Mouse (Mus musculus) thymus, adult 2 months (tissue): ENCODE measurements around the gene Ptafr. TPM values are rescaled to one million over a fixed set of nuclear protein-coding genes. Genes with fewer than 3 reads are reported as not detected.
A peak's percentile ranks its signal among the peaks of the same experiment; 100 is the strongest.

Source experiments
- DNase-seq: peaks from one replicate; pipeline ENCODE4 v3.0.0; 2021
- H3K27ac ChIP-seq: fragments of 200-500 bp; 2 replicates; pipeline ENCODE4 v1.5.1; 2012; ENCODE audit warnings: low read length, control low read depth; ENCODE audit not compliant: control insufficient read depth, insufficient read depth
- H3K27me3 ChIP-seq: fragments of 200-500 bp; 2 replicates; pipeline ENCODE4 v1.6.1; 2012; ENCODE audit warnings: mild to moderate bottlenecking, low read length, moderate library complexity, mixed read lengths; ENCODE audit not compliant: control insufficient read depth, insufficient read depth
- H3K36me3 ChIP-seq: fragments of 200-500 bp; 2 replicates; pipeline ENCODE4 v1.6.1; 2012; ENCODE audit warnings: mild to moderate bottlenecking, low read length, moderate library complexity; ENCODE audit not compliant: control insufficient read depth, insufficient read depth
- H3K4me1 ChIP-seq: fragments of 200-500 bp; replicated peaks from 2 replicates; pipeline ENCODE4 v1.6.1; 2012; ENCODE audit warnings: low read length; ENCODE audit not compliant: control insufficient read depth, insufficient read depth
- H3K4me3 ChIP-seq: fragments of 200-500 bp; 2 replicates; pipeline ENCODE4 v1.5.1; 2012; ENCODE audit warnings: mild to moderate bottlenecking, low read length, control low read depth, moderate library complexity; ENCODE audit not compliant: control insufficient read depth, insufficient read depth
- CTCF ChIP-seq: fragments of 200-500 bp; IDR thresholded peaks from 2 replicates; pipeline ENCODE4 v1.5.1; 2012; ENCODE audit warnings: mild to moderate bottlenecking, control low read depth, low read length, moderate library complexity, borderline replicate concordance; ENCODE audit not compliant: control insufficient read depth, poor library complexity, insufficient read depth; ENCODE audit errors: extremely low read depth
- POLR2A ChIP-seq: fragments of 200-500 bp; IDR thresholded peaks from 2 replicates; pipeline ENCODE4 v1.6.1; 2012; ENCODE audit warnings: mild to moderate bottlenecking, low read length, control low read depth, moderate library complexity; ENCODE audit not compliant: control insufficient read depth, poor library complexity, insufficient read depth; ENCODE audit errors: extremely low read depth
- WGBS: fragments of 180-500 bp; shearing (Covaris S2); methylation state at CpG from one replicate; pipeline ENCODE4 v1.1.7; 2018; 5-methylcytosine and 5-hydroxymethylcytosine counted together
- polyA plus RNA-seq: library from polyadenylated mRNA; depleted of rRNA; stranded (reverse); fragments of >200 nt; gene quantifications from 2 replicates; pipeline ENCODE4 v1.2.3, GENCODE M21; 2012

The Ptafr gene
- polyA plus RNA-seq, 1 experiment: 8.5 TPM

- Histone ChIP-seq H3K27me3 (no peaks in the 10 kb centered on the region), H3K27ac (peak within 1 kb of the TSS; percentile 3; the same call in 1 of the 2 replicates), H3K4me1 (peaks cover 13% of the 10 kb centered on the region), H3K4me3 (peak within 1 kb of the TSS; percentile 90), H3K36me3 (no peaks in the 10 kb centered on the region; the same call in 1 of the 2 replicates)
- WGBS: under 1% methylated on average over 63 of the region's 63 CpGs
- 0 out of 2 replicates have a peak, but pooled peaks have one; percentile 49 for TF ChIP-seq CTCF
- peak; percentile 83 for TF ChIP-seq POLR2A
- peak; percentile 85 for DNase-seq
Measured at GRCm38 (mm10) chr4:132532981-132533916, 30.6 kb upstream of the Ptafr start, which contains the start of gene Atpif1. Gene Atpif1 (minus strand): TSS chr4:132533659.

- peaks cover 13% of the 10 kb centered on the region for H3K4me1 ChIP-seq
- WGBS: under 1% methylated on average over 60 of the region's 60 CpGs
- TF ChIP-seq POLR2A: peak; percentile 74; the same call in 1 of the 2 replicates
- TF ChIP-seq CTCF: no peak
- no peaks in the 10 kb centered on the region for H3K27me3 ChIP-seq
- H3K27ac ChIP-seq: no peak within 1 kb of the TSS
- peak; percentile 96 for DNase-seq
- peaks cover 10% of the 10 kb centered on the region; the same call in 1 of the 2 replicates for H3K36me3 ChIP-seq
- peak within 1 kb of the TSS; percentile 84 for H3K4me3 ChIP-seq
Measured at GRCm38 (mm10) chr4:132535406-132536121, 28.3 kb upstream of the Ptafr start, which contains the start of gene Dnajc8. Gene Dnajc8 (plus strand): TSS chr4:132535550.

GRCm38 (mm10) chr4:132539481-132539880 lies 24.4 kb upstream of the Ptafr start:
- WGBS: 95% methylated on average over 5 of the region's 5 CpGs
- DNase-seq: no peak
- no peak for TF ChIP-seq POLR2A
- TF ChIP-seq CTCF: no peak
- Histone ChIP-seq H3K36me3 (peaks cover 40% of the 10 kb centered on the region), H3K4me3 (no peak overlapping the region), H3K27me3 (no peaks in the 10 kb centered on the region), H3K27ac (no peak overlapping the region), H3K4me1 (peaks cover 8% of the 10 kb centered on the region)

- Histone ChIP-seq H3K36me3 (peaks cover 52% of the 10 kb centered on the region), H3K27ac (no peak overlapping the region), H3K4me3 (no peak overlapping the region), H3K4me1 (peaks cover 7% of the 10 kb centered on the region), H3K27me3 (no peaks in the 10 kb centered on the region)
- WGBS: 93% methylated on average over 4 of the region's 4 CpGs
- no peak for DNase-seq
- TF ChIP-seq POLR2A (no peak), CTCF (no peak)
Measured at GRCm38 (mm10) chr4:132541413-132541812, 22.5 kb upstream of the Ptafr start.

GRCm38 (mm10) chr4:132542724-132543123 lies 21.1 kb upstream of the Ptafr start:
- DNase-seq: no peak
- TF ChIP-seq POLR2A (no peak), CTCF (no peak)
- WGBS: 36% methylated on average over 1 of the region's 1 CpGs
- no peaks in the 10 kb centered on the region for H3K27me3 ChIP-seq
- no peak overlapping the region for H3K4me3 ChIP-seq
- no peak overlapping the region for H3K27ac ChIP-seq
- no peaks in the 10 kb centered on the region for H3K4me1 ChIP-seq
- H3K36me3 ChIP-seq: peaks cover 64% of the 10 kb centered on the region

- Histone ChIP-seq H3K27me3 (no peaks in the 10 kb centered on the region), H3K36me3 (peaks cover 84% of the 10 kb centered on the region), H3K27ac (no peak overlapping the region), H3K4me1 (no peaks in the 10 kb centered on the region), H3K4me3 (no peak overlapping the region)
- DNase-seq: peak; percentile 64
- TF ChIP-seq CTCF (no peak), POLR2A (no peak)
- 40% methylated on average over 8 of the region's 8 CpGs for WGBS
Measured at GRCm38 (mm10) chr4:132545851-132546250, 18.0 kb upstream of the Ptafr start.
